Mouse (Mus musculus): ENCODE data around the gene Prr13. TPM values are rescaled to one million over a fixed set of nuclear protein-coding genes. Genes with fewer than 3 reads are reported as not detected.

The Prr13 gene
- polyA plus RNA-seq, 1 experiment from 2014 or later, result 80.6 TPM

GRCm38 (mm10) chr15:102445146-102445545 is 13.7 kb upstream of the Prr13 start, which contains the start of gene Amhr2:
Gene Amhr2, plus strand, starts transcription at chr15:102445367.
- Histone ChIP-seq H3K4me3 (no peak within 1 kb of the TSS), H3K9me3 (no peaks in the 10 kb centered on the region), H3K27ac (no peak within 1 kb of the TSS), H3K36me3 (no peaks in the 10 kb centered on the region), H3K27me3 (replicated peaks) (no peaks in the 10 kb centered on the region), H3K4me1 (no peaks in the 10 kb centered on the region), H3K4me2 (replicated peaks) (no peak within 1 kb of the TSS), H3K9ac (no peak within 1 kb of the TSS)
- ATAC-seq (ENCODE audit: low FRiP score, low read depth), result no peak
- WGBS, result 69% methylated on average over 8 of the region's 8 CpGs

GRCm38 (mm10) chr15:102446448-102446847 is 12.4 kb upstream of the Prr13 start:
- ATAC-seq (ENCODE audit: low FRiP score, low read depth), result no peak
- H3K27me3 ChIP-seq (replicated peaks), result no peaks in the 10 kb centered on the region
- H3K4me1 ChIP-seq, result no peaks in the 10 kb centered on the region
- WGBS, result 60% methylated on average over 5 of the region's 6 CpGs
- no peaks in the 10 kb centered on the region for H3K36me3 ChIP-seq
- H3K27ac ChIP-seq, result no peak overlapping the region
- H3K4me2 ChIP-seq (replicated peaks), result no peak overlapping the region
- no peaks in the 10 kb centered on the region for H3K9me3 ChIP-seq
- H3K9ac ChIP-seq, result no peak overlapping the region
- no peak overlapping the region for H3K4me3 ChIP-seq

- no peaks in the 10 kb centered on the region for H3K4me1 ChIP-seq
- no peaks in the 10 kb centered on the region for H3K9me3 ChIP-seq
- no peak overlapping the region for H3K27ac ChIP-seq
- H3K27me3 ChIP-seq (replicated peaks), result no peaks in the 10 kb centered on the region
- WGBS, result 63% methylated on average over 8 of the region's 8 CpGs
- no peak overlapping the region for H3K9ac ChIP-seq
- no peak for ATAC-seq (ENCODE audit: low FRiP score, low read depth)
- no peak overlapping the region for H3K4me2 ChIP-seq (replicated peaks)
- H3K4me3 ChIP-seq, result no peak overlapping the region
- no peaks in the 10 kb centered on the region for H3K36me3 ChIP-seq
Observed at GRCm38 (mm10) chr15:102449366-102449765, 9.5 kb upstream of the Prr13 start.

GRCm38 (mm10) chr15:102450928-102451327 is 7.9 kb upstream of the Prr13 start:
- Histone ChIP-seq H3K9me3 (no peaks in the 10 kb centered on the region), H3K27ac (no peak overlapping the region), H3K4me2 (replicated peaks) (no peak overlapping the region), H3K4me1 (no peaks in the 10 kb centered on the region), H3K27me3 (replicated peaks) (no peaks in the 10 kb centered on the region), H3K9ac (no peak overlapping the region), H3K36me3 (no peaks in the 10 kb centered on the region), H3K4me3 (no peak overlapping the region)
- 39% methylated on average over 7 of the region's 7 CpGs for WGBS
- no peak for ATAC-seq (ENCODE audit: low FRiP score, low read depth)

- Histone ChIP-seq H3K4me3 (no peak overlapping the region), H3K4me1 (no peaks in the 10 kb centered on the region), H3K9me3 (no peaks in the 10 kb centered on the region), H3K9ac (no peak overlapping the region), H3K27me3 (replicated peaks) (no peaks in the 10 kb centered on the region), H3K36me3 (no peaks in the 10 kb centered on the region), H3K4me2 (replicated peaks) (no peak overlapping the region), H3K27ac (no peak overlapping the region)
- WGBS, result 83% methylated on average over 26 of the region's 26 CpGs
- ATAC-seq (ENCODE audit: low FRiP score, low read depth), result no peak
Observed at GRCm38 (mm10) chr15:102451666-102452430, 7.0 kb upstream of the Prr13 start.

GRCm38 (mm10) chr15:102455993-102456392 is 2.8 kb upstream of the Prr13 start:
- H3K4me3 ChIP-seq, result no peak overlapping the region
- no peak for ATAC-seq (ENCODE audit: low FRiP score, low read depth)
- H3K4me1 ChIP-seq, result peaks cover 9% of the 10 kb centered on the region
- no peaks in the 10 kb centered on the region for H3K36me3 ChIP-seq
- 42% methylated on average over 6 of the region's 6 CpGs for WGBS
- H3K9ac ChIP-seq, result no peak overlapping the region
- H3K27ac ChIP-seq, result no peak overlapping the region
- no peak overlapping the region for H3K4me2 ChIP-seq (replicated peaks)
- H3K27me3 ChIP-seq (replicated peaks), result no peaks in the 10 kb centered on the region
- H3K9me3 ChIP-seq, result no peaks in the 10 kb centered on the region

- no peak overlapping the region for H3K27ac ChIP-seq
- H3K27me3 ChIP-seq (replicated peaks), result no peaks in the 10 kb centered on the region
- H3K4me2 ChIP-seq (replicated peaks), result peak overlapping the region; percentile 65
- peaks cover 9% of the 10 kb centered on the region for H3K4me1 ChIP-seq
- no peaks in the 10 kb centered on the region for H3K9me3 ChIP-seq
- 0 out of 2 replicates have a peak overlapping the region, but pooled peaks have one; percentile 0 for H3K4me3 ChIP-seq
- peak overlapping the region; percentile 45; the same call in 1 of the 2 replicates for H3K9ac ChIP-seq
- no peak for ATAC-seq (ENCODE audit: low FRiP score, low read depth)
- WGBS, result 79% methylated on average over 5 of the region's 5 CpGs
- peaks cover 6% of the 10 kb centered on the region; the same call in 1 of the 2 replicates for H3K36me3 ChIP-seq
Observed at GRCm38 (mm10) chr15:102458050-102458736, 635 bp upstream of the Prr13 start.

GRCm38 (mm10) chr15:102459381-102459780 is 553 bp downstream of the Prr13 start:
- peak overlapping the region; percentile 39 for H3K4me3 ChIP-seq
- peaks cover 9% of the 10 kb centered on the region for H3K4me1 ChIP-seq
- H3K9ac ChIP-seq, result peak overlapping the region; percentile 45; the same call in 1 of the 2 replicates
- H3K36me3 ChIP-seq, result peaks cover 7% of the 10 kb centered on the region; the same call in 1 of the 2 replicates
- H3K4me2 ChIP-seq (replicated peaks), result peak overlapping the region; percentile 65
- no peaks in the 10 kb centered on the region for H3K27me3 ChIP-seq (replicated peaks)
- no peak for ATAC-seq (ENCODE audit: low FRiP score, low read depth)
- no peaks in the 10 kb centered on the region for H3K9me3 ChIP-seq
- H3K27ac ChIP-seq, result no peak overlapping the region
- WGBS, result 35% methylated on average over 6 of the region's 6 CpGs

GRCm38 (mm10) chr15:102459847-102460246 is 1.0 kb downstream of the Prr13 start:
- Histone ChIP-seq H3K4me2 (replicated peaks) (peak overlapping the region; percentile 65), H3K4me3 (peak overlapping the region; percentile 39; the same call in 1 of the 2 replicates), H3K9me3 (no peaks in the 10 kb centered on the region), H3K27me3 (replicated peaks) (no peaks in the 10 kb centered on the region), H3K9ac (no peak overlapping the region), H3K36me3 (peaks cover 7% of the 10 kb centered on the region; the same call in 1 of the 2 replicates), H3K27ac (no peak overlapping the region), H3K4me1 (peaks cover 9% of the 10 kb centered on the region)
- ATAC-seq (ENCODE audit: low FRiP score, low read depth), result no peak
- 77% methylated on average over 5 of the region's 5 CpGs for WGBS

GRCm38 (mm10) chr15:102460409-102460808 is 1.6 kb downstream of the Prr13 start:
- Histone ChIP-seq H3K4me3 (no peak overlapping the region; the same call in 1 of the 2 replicates), H3K36me3 (peaks cover 7% of the 10 kb centered on the region; the same call in 1 of the 2 replicates), H3K4me2 (replicated peaks) (peak overlapping the region; percentile 18; the same call in 1 of the 2 replicates), H3K27me3 (replicated peaks) (no peaks in the 10 kb centered on the region), H3K4me1 (peaks cover 9% of the 10 kb centered on the region), H3K27ac (no peak overlapping the region), H3K9ac (no peak overlapping the region), H3K9me3 (no peaks in the 10 kb centered on the region)
- WGBS, result 83% methylated on average over 12 of the region's 12 CpGs
- ATAC-seq (ENCODE audit: low FRiP score, low read depth), result no peak

- WGBS, result 73% methylated on average over 4 of the region's 4 CpGs
- Histone ChIP-seq H3K9me3 (no peaks in the 10 kb centered on the region), H3K27me3 (replicated peaks) (no peaks in the 10 kb centered on the region), H3K9ac (no peak overlapping the region), H3K36me3 (peaks cover 7% of the 10 kb centered on the region; the same call in 1 of the 2 replicates), H3K27ac (no peak overlapping the region), H3K4me1 (peaks cover 9% of the 10 kb centered on the region), H3K4me2 (replicated peaks) (no peak overlapping the region), H3K4me3 (no peak overlapping the region; the same call in 1 of the 2 replicates)
- no peak for ATAC-seq (ENCODE audit: low FRiP score, low read depth)
Observed at GRCm38 (mm10) chr15:102460971-102461370, 2.1 kb downstream of the Prr13 start.

GRCm38 (mm10) chr15:102461430-102462075 is 2.7 kb downstream of the Prr13 start:
- H3K9me3 ChIP-seq, result no peaks in the 10 kb centered on the region
- WGBS, result 79% methylated on average over 9 of the region's 9 CpGs
- H3K27me3 ChIP-seq (replicated peaks), result no peaks in the 10 kb centered on the region
- peaks cover 9% of the 10 kb centered on the region for H3K4me1 ChIP-seq
- H3K36me3 ChIP-seq, result peaks cover 7% of the 10 kb centered on the region; the same call in 1 of the 2 replicates
- H3K4me3 ChIP-seq, result no peak overlapping the region
- H3K27ac ChIP-seq, result no peak overlapping the region
- no peak for ATAC-seq (ENCODE audit: low FRiP score, low read depth)
- no peak overlapping the region for H3K9ac ChIP-seq
- no peak overlapping the region for H3K4me2 ChIP-seq (replicated peaks)

Measured in neural tube, embryonic 12.5 days (tissue).